Mouse (Mus musculus): ENCODE data around the gene Dscam.

Gene Dscam

DNA sequence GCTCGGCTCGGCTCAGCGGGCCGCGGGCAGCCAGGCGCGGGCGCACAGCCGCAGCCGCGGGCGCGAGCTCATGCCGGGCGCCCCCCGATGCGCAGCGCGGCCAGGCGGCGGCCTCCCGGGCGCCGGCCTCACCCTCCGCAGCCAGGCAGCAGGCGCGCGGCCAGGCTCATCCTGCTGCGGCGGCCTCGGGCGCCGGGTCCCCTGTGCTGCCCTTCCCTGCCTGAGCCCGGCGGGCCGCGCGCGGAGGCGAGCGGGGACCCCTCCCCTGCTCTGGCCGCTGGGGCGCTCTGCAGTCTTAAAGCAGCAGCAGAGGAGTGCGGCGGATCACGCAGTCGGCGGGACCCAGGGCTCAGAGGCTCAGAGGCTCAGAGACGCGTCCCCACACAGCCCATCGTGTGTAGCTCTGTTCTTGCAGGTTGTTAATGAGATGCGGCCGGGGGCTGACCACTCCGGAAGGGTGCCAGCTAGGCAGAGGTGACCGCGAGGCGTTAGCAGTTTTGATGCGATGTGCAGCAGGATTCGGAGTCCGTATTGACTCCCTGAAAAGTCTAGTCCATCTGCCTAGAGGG, at the start of gene Dscam:
Dscam (minus strand) TSS at position 240 of the 569 bp plus-strand sequence.
- DNase-seq (ENCODE audit: low read depth, low spot score): peak; percentile 75

DNA sequence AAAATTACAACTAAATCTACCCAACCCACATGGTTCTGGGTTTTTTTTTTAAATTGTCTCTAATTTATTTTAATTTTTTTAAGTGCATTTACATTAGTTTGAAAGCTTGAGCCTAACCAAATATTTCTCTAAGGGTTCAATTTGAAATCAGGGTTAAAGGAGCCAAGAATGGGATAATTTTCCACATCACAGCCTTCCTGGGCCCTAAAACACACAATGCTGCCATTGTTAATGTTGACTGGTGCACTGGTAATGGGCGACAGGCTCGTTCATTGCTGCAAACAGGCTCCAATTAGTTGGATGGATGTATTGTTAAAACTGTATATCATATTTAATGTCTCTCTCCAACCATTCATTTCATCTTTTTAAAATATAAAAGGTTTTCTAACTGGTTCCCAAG, 48.8 kb upstream of the Dscam start:
- DNase-seq (ENCODE audit: low read depth, low spot score): no peak

DNA sequence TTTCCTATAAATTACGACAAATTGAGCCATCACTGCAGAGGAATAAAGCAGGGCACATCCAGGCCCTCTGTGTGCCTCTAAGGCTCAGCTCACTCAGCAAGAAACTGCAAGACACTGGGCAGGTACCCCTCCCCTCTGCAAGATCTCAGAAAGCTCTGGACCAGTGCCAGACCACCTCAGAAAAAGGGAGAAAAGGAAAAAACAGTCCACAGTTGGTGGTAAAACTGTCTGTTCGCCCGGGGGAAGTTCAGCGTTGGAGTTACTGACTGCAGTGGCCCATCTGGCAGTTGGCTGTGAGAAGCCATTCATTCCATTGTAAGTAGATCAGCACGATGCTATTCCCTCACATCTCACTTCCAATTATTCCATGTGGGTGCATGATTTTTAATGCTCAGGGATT, 39.4 kb upstream of the Dscam start:
- no peak for DNase-seq (ENCODE audit: low read depth, low spot score)

DNA sequence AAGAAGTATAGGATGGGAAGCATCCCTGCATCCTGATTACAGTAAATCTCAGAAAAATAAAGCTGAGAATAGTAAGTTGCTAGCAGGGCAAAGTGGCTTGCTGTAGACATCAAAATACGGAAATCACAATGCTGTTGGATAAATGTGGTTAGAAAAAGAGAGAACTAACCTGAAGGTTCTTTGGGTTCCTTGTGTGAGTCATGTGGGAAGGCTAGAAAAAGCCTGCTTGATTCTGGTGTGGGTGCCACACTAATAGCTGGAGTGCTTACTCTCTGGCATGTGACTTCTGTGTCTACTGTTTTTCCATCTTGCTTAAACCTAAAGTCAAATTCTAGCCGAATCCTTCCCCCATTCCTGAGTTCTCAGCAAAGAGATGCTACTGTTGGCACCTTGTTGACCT, 37.7 kb upstream of the Dscam start:
- DNase-seq (ENCODE audit: low read depth, low spot score): no peak

DNA sequence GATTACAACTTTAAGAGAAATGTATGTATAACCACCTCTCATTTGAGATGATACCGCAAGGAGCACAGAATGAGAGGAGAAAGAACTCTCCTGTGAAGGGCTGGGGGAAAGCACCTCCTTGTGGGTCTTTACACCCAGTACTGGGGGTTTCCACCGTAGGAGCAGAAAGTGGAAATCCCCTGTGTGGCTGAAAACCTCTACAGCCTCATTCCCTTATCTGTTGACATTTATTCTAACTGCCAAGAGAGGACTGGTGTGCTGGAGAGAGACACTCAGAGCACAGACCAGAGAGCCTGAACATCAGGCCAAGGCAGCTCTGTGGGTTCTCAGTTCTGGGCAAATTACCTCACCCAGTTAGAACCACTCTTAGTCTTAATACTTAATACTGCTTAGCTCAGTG, 33.5 kb upstream of the Dscam start:
- DNase-seq (ENCODE audit: low read depth, low spot score): no peak

DNA sequence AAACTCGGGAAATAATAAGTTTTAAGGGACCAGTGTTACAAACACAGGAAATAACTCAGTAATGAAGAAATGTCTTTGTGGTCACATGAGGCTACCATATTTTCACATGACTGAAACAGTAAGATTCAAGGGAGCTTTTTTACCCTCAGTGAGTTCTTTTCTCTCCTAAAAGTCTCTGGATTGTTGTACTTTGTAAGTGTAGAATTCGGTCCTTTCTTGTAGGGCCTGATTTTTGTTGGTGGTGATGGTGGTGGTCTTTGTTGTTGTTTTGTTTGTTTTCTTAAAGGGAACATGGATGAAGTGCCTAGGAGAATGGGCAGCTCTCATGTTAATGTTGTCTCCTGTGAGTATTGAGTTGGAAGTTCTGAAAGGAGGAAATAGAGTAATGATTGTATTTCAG, 33.0 kb upstream of the Dscam start:
- no peak for DNase-seq (ENCODE audit: low read depth, low spot score)

DNA sequence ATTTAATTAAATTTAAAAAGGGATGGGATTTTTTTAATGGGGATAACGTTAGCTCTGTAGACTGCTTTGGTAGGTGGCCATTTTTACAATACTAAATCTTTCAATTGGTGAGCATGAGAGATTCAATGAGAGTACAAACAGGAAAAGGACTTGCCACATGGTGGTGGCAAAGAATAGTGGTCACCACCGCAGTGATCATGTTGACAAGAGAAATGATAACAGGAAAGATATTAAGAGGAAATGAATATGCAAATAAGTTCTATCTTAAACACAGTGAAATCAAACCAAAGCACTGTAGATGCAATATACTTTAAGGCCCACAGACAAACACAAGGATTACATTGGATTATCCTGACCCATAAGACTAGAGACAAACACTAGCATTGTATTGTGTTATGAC, 24.1 kb upstream of the Dscam start:
- DNase-seq (ENCODE audit: low read depth, low spot score): no peak

DNA sequence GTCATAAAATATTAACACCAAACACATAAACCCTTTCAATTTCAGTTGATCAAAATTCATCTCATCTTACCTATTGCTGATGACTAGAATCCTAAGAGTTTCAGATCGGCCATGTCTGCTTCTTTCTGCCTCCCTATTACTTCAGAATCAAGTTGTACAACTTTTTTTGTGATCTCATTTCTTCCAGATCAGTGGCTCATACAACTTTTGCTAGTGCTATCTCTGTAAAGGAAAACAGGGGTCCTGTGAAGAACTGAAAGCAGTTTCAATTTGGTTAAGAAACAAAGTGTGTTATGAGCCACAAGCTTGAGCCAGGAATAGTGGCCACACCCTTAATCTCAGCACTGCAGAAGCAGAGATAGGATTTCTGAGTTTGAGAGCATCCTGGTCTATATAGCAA, 23.6 kb upstream of the Dscam start:
- no peak for DNase-seq (ENCODE audit: low read depth, low spot score)

DNA sequence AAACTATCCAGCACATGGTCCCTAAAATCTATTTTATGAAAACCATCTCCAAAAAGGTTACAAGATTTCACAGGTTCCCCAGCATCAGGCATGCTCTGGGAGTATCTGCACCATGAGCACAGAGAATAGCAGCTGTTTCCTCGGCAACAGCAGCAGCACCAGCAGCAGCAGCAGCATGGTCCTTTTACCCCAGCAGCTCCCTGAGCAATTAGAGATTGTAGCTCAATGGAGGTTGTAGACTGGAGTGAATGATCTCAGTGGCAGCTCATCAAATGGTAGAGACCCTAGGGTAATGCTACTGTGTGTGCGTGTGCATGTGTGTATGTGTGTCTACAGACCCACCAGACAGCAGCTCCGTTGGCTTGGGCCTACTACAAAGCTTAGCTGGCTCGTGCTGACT, 21.7 kb upstream of the Dscam start:
- no peak for DNase-seq (ENCODE audit: low read depth, low spot score)

DNA sequence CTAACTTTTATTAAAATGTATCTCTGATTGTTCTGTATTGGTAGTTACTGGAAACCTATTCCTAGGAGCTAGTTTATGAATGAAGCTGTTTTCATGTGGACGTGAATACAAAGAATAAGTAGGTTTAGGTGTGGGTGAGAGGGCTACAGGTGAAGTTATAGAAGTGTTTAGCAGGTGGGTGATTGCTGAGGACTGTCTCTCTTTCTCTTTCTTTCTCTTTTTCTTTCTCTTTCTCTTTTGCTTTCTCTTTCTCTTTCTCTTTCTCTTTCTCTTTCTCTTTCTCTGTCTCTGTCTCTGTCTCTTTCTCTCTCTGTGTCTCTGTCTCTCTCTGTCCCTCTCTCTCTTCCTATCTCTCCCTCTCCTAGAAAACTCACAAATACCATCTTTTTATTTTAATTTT, 20.1 kb upstream of the Dscam start:
- DNase-seq (ENCODE audit: low read depth, low spot score): no peak

DNA sequence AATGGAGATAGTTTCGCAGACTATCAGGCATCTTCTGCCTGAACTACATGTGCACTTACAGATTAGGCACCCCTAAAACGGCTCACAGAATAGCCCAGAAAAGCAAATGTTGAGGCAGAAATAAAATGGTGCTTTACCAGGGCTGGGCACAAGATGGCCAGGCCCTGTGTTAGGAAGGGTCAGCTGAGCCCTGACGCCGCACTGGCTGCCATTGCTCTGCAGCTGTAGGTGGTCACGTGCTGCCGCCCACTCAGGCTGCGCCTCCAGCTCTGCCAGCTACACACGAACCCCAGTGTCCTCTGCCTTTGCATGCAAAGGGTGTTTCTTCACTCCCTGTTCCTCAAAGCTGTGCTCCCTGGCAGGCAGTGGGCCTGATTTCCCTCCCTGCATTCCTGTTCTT, 948 bp upstream of the Dscam start:
- no peak for DNase-seq (ENCODE audit: low read depth, low spot score)

DNA sequence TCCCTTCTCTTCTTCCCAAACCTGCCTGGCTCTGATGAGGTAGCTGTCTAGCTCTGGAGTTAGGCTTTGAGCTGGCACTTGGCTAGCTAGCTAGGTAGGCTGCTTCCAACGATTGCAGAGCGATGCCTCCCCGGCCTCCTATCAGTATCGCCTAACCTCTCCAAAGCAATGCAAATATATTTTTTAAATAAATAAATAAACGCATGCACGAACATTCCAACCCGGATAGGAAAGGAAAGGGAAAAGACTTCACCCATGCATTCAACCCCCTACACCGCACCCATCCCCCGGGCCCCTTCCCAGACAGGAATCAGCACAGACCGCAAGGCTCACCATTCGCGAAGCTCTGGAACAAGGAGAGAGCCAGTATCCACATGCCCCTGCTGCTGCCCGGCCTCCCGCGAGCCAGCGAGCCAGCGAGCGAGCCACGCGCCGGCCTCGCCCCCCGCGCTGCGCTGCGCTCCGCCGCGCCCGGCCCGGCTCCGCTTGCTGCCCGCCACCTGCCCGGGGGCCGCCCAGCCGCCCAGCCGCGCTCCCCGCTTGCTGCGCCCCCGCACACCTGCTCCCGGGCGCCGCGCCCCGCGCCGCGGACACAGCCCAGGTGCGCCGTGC, 545 bp downstream of the Dscam start:
- peak; percentile 46 for DNase-seq (ENCODE audit: low read depth, low spot score)

DNA sequence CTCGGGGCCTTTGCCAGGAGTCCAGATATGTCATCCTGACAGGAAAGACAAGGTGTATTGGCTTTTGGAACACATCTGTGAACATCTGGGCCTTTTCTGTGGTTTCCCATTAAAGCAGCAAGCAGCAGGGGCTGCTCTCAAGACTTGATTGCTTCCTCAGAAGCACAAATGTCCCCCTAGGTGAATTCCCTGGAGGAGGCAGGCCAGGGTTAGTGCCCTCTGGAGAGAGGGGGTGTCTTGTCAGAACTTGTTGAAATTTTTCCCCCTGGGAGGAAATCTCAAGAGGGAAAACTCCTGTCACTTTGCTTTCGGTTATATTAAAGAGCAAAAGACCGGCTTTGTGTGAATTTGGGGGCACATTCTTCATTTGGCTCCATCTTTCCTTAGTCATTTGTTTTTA, 1.9 kb downstream of the Dscam start:
- no peak for DNase-seq (ENCODE audit: low read depth, low spot score)

DNA sequence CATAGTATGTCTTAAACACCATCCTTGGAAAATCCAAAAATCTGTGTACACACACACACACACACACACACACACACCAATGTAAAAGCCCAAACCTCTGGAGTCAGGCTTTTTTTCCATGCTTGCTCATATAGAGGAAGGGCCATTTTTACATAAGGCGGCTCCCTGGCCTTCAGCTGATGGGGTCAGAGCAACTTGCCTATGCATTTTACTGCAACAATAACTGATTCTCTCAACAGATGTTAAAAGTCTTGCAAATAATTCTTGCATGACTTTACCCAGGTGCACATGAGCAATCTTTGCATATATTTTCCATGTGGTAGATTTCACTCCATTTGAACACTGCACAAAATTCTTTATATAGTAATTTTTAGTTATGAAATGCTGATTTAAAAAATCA, 2.5 kb downstream of the Dscam start:
- DNase-seq (ENCODE audit: low read depth, low spot score): no peak

DNA sequence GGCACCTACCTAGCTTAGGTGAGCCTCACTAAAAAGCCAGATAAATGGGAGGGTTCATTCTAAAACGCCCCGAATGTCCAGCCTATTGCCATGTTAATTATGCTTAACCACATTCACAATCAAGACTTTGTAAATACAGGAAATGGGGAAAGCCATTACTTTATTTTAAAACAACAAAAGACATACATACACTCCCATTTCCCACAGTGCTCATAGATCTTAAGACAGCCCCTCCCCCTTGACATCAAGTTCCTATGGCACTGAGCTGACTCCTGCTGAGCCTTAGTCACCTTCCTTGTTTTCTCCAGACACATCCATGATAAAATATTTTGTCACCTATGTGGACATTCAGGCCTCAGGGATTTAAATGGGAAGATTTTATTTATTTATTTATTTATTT, 4.4 kb downstream of the Dscam start:
- DNase-seq (ENCODE audit: low read depth, low spot score): peak; percentile 80

DNA sequence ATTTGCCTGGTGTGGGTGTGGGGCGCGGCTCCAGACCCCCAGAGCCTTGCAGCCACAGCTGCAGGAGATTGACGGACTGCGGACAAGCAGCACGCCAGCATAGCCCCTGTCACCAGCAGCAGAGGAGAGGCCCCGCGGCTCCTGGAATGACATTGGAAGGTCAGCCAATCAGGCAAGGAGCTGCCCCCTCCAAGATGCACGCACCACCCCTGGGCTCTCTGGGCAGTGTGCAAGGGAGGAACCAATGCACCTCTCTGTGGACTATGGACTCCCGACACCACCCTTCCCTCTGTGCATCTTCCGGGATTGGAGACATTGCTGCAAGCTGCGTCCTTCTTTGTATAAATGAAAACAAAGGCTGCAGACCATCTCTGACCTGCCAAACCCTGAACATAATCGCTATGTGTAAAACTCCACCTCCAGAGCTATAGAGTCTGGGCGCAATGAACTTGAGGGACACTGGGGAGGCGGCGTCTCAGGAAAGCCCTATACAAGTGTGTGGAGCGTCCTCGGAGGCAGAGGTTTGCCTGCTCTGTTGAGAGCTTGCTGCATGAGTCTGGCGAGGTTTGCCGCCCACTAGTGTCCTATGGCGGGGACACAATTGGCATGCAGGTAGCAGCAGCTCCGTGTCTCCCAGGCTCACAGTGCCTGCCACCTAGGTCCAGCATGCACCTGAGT, 5.0 kb downstream of the Dscam start:
- DNase-seq (ENCODE audit: low read depth, low spot score): peak; percentile 77

DNA sequence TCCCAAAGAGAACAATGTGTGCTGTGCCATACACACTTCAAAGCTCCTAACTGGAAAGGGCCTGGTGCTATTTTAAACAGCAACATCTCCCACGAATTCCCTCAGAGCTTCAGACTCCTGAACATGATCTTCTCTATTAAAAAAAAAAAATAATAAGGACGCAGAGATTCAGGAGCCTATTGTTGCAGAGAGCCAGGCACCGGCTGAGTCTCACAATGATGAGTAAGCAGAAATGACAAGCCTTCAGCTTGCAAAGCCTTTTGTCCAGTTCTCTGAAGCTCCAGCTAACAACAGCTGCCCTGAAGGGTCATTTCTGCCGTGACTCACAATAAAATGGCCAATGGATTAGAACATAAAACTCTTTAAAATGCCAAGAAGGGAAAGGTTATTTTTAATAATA, 12.3 kb downstream of the Dscam start:
- no peak for DNase-seq (ENCODE audit: low read depth, low spot score)

DNA sequence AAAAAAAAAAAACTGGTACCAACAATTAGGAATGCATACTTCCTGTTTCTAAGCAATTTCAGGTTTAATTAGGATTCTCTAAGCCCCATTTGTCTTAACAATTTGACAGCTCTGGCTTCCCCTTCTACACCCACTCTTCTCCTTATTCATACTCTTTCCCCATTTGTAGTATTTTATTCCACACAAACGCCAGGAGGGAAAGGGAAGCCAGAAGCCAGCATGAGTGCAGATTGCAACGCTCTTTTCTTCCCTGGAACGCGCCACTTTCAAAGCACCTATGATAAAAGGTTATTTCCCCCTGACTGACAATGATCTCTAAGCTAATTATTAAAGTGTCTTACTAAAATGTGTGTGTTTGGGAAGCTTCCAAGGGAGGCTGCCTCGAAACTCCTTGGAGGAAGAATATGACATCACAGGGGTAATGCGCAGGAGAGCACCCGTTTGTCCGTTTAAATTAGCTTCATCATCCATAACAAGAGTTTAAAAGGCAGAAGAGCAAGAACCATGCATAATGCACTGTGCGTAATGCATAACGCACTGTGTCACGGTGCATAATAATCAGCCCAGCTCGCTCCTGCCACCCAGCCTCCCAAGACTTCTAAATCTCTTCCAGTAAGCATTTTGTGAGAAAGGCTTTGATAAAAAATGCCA, 25.9 kb downstream of the Dscam start:
- DNase-seq (ENCODE audit: low read depth, low spot score): no peak

DNA sequence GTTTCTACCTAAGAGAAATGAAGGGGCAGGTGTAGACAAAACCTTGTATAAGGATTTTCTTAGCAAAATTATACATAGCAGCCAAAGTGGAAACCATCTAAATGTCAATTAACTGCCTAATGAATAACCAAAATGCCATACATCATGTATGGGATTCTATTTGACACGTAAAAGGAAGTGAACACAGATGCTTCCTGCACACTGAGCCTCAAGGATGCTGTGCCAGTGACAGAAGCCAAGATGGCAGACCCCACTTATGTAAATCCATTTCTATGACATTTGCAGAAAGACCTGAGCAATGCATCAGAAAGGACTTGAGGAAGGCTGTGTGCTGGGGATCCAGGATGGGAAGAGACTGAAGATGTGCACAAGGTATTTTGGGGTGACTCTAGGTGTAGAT, 28.6 kb downstream of the Dscam start:
- no peak for DNase-seq (ENCODE audit: low read depth, low spot score)

DNA sequence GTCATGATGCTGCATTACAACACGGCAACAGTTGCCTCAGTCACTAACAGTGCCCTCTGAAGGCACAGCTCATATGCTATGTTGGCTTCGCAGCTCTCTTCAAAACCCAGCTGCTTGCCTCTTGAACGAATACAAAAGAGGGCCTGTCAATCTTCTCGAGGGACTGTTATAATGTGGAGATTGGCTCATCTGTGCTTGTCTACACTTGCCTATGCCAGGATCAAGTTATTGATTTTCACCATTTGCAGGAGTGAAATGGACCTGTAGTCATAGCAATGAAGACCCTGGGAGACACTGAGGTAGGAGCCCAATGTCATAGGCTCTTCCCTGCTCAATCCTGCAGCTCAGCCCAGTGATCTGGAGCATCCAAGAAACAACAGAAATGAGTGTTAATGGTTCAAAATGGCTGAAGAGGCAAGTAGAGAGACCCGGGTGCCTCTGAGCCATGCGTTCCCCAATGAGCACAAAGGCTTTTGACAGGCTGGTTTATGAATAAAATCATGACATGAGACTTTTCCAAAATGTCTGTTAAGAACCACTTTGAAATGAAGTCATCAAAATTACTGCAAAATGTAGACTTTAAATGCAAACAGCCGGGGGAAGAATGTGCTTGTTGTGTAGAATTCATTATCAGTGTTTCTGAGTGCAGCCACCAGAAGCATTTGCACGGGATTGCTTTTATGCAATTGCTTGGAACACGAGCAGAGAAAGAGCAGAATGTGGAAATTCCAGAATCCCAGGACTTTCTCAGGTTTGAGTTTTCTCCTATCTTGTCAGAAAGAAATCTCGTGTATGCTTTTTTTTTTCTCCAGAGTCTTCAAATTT, 35.3 kb downstream of the Dscam start:
- DNase-seq (ENCODE audit: low read depth, low spot score): no peak

DNA sequence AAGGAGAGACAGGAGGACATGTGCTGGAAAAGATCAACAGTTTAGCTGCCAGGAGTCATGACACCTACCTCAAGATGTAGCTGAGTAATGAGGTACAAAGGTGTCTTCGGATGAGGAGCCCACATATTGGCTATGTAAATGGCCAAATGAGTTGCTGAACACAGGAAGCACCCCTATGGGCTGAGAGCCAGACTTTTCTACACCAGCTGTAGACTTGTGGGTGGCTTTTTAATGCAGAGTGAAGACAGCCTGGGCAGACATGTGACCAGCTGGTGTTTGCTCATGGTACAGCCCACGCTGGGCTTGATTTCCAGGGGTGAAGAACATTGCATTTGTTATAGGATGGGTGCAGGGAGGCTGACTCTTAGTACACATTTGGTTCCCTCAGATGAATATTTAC, 43.3 kb downstream of the Dscam start:
- no peak for DNase-seq (ENCODE audit: low read depth, low spot score)

DNA sequence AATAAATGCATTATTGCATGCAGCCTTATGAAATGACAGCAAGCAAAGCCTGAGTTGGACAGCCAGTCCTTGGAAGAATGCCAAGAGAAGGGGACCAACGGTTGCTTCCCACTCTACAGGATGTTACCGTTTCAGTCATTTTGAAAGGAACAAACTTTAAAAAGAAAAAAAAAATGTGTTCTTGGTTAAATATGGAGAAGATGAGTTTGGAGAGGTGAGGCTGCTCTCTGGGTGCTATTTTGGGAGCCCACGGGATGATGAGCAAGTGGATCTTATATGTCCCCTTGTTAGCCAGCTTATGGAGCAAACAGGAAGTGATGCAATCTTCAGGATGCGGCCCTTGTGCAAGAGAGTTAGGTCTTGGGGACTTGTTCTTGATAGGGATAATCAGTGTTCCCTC, 60.5 kb downstream of the Dscam start:
- DNase-seq (ENCODE audit: low read depth, low spot score): no peak

Data from ZHBTc4 (cell line).